Mouse (Mus musculus) spleen, embryonic (tissue): ENCODE results near the gene Dolk.

Experiments
- CTCF ChIA-PET: fragments of 350-600 bp; sonication (Branson Sonifier 250); formaldehyde crosslinking; loops from one replicate; lab custom pipeline; 2022; lab: Charles Lee

Gene Dolk

GRCm38 (mm10) chr2:30251417-30252104, 34.6 kb downstream of the Dolk start:
- CTCF ChIA-PET, result interaction anchor here (0.6 kb wide), 1 partner anchor 76 kb away, joined by 7 read pairs; no protein-coding TSS in a partner anchor

GRCm38 (mm10) chr2:30250166-30251128, 35.7 kb downstream of the Dolk start:
- CTCF ChIA-PET, result no interaction called here

- CTCF ChIA-PET, result no interaction called here
Measured at GRCm38 (mm10) chr2:30249182-30249581, 37.0 kb downstream of the Dolk start.

DNA sequence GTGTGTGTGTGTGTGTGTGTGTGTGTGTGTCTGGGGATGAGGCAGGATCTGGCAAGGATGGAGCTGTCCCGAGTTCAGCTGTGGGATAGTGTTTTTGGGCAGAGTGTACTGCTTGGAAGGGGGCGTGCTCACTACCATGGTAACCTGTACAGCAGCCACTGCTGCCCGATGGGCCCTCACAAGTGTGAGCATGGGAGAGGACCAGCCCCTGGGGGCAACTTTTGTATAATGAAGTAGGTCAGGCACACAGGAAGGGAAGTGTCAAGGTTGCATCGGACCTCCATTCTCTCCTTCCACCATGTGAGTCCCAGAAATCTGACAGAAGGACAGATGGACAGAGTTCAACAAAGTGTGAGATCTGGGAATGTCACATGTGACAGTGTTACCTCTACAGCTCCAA, 38.5 kb downstream of the Dolk start:
- CTCF ChIA-PET, result no interaction called here

GRCm38 (mm10) chr2:30247036-30247435, 39.1 kb downstream of the Dolk start:
- CTCF ChIA-PET, result no interaction called here

DNA sequence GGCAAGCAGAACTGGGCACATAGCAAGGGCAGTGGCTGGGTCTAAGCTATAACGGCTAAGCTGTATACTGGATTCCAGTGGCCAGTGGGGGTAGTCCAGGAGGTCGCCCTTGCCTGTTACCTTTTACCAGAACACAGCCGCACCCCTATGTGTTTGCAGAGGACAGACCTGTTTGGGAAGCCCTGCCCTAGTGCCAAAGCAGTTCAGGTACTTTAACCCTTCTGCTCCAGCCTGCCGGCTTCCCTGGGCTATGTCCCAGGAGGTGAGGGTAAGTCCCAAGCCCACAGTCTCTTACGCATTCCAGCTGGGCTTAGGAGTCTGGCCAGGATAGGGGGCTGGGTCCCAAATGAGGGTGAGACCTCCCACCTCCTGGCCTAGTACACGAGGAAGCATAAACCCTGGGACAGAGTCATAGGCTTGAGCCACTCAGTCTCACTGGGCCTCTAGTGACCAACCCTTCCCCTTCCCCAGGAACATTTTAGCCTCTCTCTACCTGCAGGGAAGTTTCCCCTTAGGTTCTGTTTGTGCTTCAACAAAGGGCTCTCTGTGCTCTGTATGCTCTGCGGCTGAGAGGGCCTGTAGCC, 41.4 kb downstream of the Dolk start:
- CTCF ChIA-PET, result no interaction called here

DNA sequence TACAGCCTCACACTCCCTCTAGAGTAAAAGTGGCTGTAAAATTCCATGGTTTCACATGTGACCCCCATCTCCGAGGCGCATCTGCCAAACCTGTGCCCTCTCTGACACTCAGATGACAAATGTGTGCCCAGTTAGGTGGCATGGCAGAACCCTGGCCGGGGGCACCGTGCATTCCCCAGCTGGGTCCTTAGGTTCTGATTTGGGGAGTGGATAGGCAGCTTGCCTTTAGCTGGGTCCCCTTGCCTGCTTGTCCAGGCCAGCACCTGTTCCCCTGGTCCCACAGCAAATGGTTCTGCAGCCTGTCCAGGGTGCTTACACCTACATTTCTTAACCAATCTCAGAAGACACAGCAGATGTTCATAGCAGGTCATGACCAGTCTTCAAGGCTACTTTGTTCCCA, 42.7 kb downstream of the Dolk start:
- CTCF ChIA-PET, result no interaction called here

DNA sequence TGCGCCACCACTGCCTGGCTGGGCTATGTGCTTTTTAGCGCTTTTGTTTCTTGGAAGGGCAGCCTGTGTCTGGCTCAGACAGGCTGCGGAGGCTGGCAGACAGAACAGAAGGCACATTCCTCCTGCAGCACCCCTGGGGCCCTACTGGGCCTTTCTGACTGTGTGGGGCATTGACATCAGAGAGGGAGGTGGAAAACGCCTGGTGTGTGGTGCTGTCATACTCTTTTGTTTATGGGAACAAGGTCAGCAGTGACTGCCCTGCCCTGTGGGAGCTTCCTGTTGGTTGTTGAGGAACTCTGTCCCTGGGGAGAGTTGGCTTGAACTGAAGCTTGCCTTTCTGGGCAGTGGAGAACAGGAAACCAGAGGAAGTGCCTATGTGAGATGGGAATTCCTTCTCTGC, 43.6 kb downstream of the Dolk start:
- CTCF ChIA-PET, result no interaction called here

GRCm38 (mm10) chr2:30240267-30240666, 45.9 kb downstream of the Dolk start, which contains the start of gene Gm28035:
Gene Gm28035, plus strand, starts transcription at chr2:30240567.
- CTCF ChIA-PET, result no interaction called here

- CTCF ChIA-PET, result no interaction called here
Measured at GRCm38 (mm10) chr2:30239777-30240176, 46.4 kb downstream of the Dolk start.

DNA sequence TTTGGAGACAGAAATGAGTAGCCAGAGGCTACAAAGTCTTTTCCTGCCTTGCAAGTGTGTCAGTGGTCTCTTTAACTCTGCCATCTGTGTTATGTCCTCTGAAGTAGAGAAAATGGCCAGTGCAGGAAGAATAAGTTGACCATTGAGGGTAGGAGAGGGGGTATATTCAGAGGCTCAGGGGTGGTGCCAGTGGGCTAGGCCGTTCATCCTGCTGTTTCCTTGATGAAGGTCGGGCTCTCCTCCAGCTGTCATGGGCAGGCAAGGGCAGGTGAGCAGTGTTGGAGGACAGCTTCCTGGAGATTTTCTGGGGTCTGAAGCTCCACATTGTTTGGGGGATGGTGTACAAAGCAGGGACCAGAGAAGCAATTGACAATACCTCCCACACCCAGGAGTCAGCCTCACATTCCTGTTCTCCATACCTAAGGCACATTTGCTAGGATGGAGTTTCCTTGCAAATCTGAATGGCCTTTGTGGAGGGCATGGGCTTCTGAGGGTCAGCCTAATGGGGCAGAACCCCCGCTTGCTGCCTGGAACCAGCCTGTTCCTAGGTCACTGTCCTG, 47.1 kb downstream of the Dolk start:
- CTCF ChIA-PET, result no interaction called here

- CTCF ChIA-PET, result interaction anchor here (0.7 to 1.5 kb wide), 2 partner anchors 20 to 60 kb away, joined by 3 to 5 read pairs; no protein-coding TSS in a partner anchor
Measured at GRCm38 (mm10) chr2:30237881-30238280, 48.3 kb downstream of the Dolk start.

DNA sequence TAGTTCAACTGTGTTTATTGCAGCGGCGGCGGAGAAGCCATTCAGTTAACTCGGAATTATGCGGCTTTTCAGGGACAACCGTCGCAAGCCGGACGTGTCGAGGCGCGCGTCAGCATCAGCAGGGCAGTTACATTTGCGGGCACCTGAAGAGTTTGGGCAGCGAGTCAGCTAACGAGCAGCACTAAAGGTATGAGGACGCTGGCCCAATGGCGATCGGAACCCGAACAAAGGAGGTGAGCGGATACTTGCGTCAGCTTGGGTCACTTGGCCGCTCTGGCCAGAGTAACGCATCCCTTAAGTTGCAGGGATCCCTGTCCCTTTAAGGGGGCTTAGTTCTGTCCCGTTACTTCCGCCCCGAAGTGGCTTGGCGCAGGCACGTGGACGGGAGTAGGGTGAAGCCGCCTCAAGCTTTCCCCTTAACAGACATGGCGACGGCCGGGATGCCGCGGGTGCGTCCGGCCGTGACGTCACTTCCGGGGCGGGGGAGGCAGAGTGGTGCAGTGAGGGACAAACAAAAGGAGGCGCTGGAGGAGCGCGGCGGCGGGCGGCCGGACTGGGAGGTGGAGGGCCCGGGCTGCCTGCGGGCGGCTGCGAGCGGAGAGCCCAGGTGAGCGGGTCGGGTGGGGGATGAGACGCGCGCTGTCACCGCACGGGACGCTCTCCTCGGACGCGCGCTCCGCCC, 48.8 kb downstream of the Dolk start, which contains the start of gene Lrrc8a:
TSS of gene Lrrc8a (plus strand) at position 517 of the 682 bp plus-strand sequence.
- CTCF ChIA-PET, result interaction anchor here (1.5 kb wide), 1 partner anchor 21 kb away, joined by 3 read pairs; no protein-coding TSS in a partner anchor

DNA sequence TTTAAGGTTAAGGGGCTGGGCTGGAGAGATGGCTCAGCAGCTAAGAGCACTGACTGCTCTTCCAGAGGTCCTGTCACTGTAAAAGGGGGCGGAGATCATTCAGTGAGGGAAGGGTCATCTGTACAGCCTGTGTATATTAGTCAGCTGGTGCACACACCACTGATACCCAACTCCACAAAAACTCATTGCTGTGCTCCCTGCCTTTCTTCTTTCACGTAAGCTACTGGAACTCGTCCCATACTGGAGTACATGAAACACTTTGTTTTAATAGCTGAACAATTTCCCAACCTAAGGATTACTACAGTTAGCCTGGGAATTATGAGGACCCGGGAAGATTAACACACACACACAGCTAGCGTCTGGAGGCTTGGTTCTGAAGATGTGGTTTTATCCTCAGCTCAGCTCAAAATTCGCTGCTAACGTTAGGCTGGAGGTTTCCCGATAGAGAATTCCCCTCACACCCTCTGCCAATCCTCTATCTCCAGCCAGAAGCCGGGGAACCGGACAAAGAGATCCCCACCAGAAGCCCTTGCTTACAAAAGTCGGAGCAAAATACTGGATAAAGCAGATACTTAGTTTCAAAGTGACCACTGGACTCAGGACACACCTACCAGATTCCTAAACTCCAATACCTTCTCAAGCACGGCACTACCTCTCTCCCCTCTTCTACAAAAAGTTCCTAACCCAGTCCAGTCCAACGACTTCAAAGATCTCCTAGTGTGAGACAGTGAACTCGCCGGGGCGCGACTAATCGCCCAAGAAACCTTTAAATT, 49.5 kb downstream of the Dolk start:
- CTCF ChIA-PET, result interaction anchor here (0.5 to 1.5 kb wide), 2 partner anchors 21 to 710 kb away, joined by 3 read pairs; no protein-coding TSS in a partner anchor

GRCm38 (mm10) chr2:30235593-30235992, 50.5 kb downstream of the Dolk start:
- CTCF ChIA-PET, result no interaction called here
